Mouse (Mus musculus) bone marrow, adult 2 months (tissue): Measurements from ENCODE around the gene Tspear.

Experiments used
- CTCF ChIP-seq: fragments of 200-500 bp; IDR thresholded peaks from 2 replicates; pipeline ENCODE4 v1.5.1; 2011; ENCODE audit warnings: low read length, control low read depth; ENCODE audit not compliant: control insufficient read depth, insufficient read depth
- POLR2A ChIP-seq: fragments of 200-500 bp; IDR thresholded peaks from 2 replicates; pipeline ENCODE4 v1.6.1; 2011; ENCODE audit warnings: low read depth, mild to moderate bottlenecking, control low read depth, low read length, borderline replicate concordance; ENCODE audit not compliant: control insufficient read depth

DNA sequence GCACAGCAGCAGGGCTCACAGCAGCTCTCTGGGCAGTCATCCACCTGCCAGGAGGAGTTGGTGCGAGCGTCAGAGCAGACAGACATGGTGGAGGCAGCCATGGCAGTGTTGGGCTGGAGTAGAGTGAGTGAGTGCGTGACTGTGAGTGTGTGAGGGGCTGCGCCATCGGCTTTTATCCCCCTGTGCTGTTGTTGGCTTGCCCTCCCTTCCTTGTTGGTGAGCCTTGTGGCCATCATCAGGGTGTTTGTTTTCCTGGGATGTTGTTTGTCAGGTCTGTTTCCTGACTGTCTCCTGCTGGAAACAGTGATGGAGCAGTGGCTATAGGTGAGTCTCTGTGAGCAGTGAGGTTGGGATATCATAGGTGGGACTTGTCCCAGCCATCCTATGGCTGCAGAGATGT lies 125.4 kb downstream of the Tspear start, which contains the start of gene Gm9507:
- TF ChIP-seq CTCF (no peak), POLR2A (no peak)
